Mouse (Mus musculus) megakaryocyte-erythroid progenitor cell, adult 5-6 weeks (primary cell): ENCODE measurements around the gene Sgf29. TPM values are rescaled to one million over a fixed set of nuclear protein-coding genes. Genes with fewer than 3 reads are reported as not detected.

ENCODE experiments used
- ATAC-seq: replicated peaks from 2 replicates; pipeline ENCODE4 v1.8.0; 2016; ENCODE audit warnings: mild to moderate bottlenecking, inconsistent platforms; ENCODE audit not compliant: severe bottlenecking, poor library complexity, low FRiP score, low TSS enrichment
- total RNA-seq, 2 experiments: library from RNA; stranded (forward) in 1 of 2; stranded (reverse) in 1 of 2; fragments of 200-1000, 215-1000 nt in 1 of 2; fragments of >200 nt in 1 of 2; fragmentation: Nextera tagmentation in 1 of 2; gene quantifications; 2 replicates each; pipeline ENCODE4 v1.2.3; 2014 to 2017

The Sgf29 gene
- total RNA-seq (2014; fragmentation: Nextera tagmentation) (100 and 125 TPM in 2 replicates), total RNA-seq (2017) (37.4 and 51.0 TPM in 2 replicates)

- ATAC-seq = peak; percentile 88
Observed at GRCm38 (mm10) chr7:126649231-126650051, at the start of gene Sgf29. TSS of gene Sgf29 (plus strand) at chr7:126649309.

- no peak for ATAC-seq
Observed at GRCm38 (mm10) chr7:126601896-126602295, 47.2 kb upstream of the Sgf29 start.

- no peak for ATAC-seq
Observed at GRCm38 (mm10) chr7:126602650-126603049, 46.5 kb upstream of the Sgf29 start.

DNA sequence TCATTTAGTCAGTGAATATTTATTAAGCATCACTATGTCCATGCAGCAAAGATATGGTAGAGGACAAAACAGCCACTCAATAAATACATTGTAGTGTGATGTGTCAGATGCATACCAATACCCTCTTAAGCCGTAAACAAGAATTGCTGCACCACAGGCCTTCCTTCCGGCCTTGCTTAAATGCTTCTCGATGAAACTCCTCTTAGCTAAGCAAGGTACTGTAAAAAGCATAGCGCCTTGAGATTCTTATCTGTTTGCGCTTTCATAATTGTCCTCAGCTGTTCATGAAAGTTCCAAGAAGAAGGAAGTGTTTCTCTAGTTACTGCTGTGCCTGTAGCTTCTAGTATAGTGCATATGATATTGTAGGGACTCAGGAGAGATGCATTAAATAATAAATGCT is 42.5 kb upstream of the Sgf29 start:
- no peak for ATAC-seq

DNA sequence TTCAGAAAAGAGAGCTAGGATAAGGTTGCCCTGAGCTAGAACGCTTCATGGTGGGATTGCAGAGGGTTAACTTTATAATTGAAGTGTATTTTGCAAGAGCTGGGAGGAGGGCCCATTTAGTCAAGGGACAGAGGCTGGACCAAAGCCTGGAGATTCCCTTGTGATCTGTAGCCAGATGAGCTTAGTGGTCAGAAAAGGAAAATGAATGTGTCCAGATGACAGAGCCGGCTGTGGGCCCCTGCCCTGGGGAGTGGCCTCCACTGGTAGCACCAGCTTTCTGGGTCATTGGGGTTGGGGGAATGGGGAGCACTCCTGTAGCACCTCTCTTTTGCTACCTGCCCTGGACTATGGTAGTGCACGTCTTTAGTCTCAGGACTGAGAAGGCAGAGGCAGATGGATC is 42.0 kb upstream of the Sgf29 start:
- no peak for ATAC-seq

- no peak for ATAC-seq
Observed at GRCm38 (mm10) chr7:126607796-126608195, 41.3 kb upstream of the Sgf29 start.

- no peak for ATAC-seq
Observed at GRCm38 (mm10) chr7:126612736-126613135, 36.4 kb upstream of the Sgf29 start.

- no peak for ATAC-seq
Observed at GRCm38 (mm10) chr7:126616707-126617106, 32.4 kb upstream of the Sgf29 start.

DNA sequence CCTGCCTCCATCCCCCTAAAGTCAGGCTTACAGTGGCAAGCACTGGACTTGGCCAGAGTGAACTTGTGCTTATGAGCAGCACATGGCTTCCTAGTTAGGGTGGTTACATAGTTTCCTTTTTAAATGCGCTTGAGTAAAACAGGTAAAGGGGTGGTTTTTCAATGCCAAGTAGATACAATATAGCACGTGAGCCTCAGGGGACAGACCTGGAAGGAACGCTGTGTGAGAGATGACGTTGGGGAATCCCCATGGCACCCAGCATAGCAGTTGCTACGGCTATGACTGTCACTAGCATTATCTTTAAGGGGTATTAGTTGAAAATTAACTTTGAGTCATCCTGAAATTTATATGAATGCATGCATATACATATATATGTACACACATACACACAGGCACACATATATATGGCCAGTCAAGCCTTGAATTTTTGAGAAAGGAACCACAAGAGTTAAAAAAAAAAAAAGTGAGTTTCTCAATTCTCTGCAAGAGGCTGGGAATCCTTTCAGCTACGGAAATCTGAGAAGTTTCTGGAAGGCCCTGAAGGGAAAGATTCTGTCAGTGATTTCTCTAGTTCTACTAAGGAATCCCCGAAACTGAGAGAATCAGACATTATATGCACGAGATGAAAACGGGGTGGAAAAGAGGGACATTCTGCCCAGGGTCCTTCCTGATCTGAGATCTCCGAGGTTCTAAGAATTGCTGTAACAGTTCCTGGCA is 29.4 kb upstream of the Sgf29 start:
- no peak for ATAC-seq

- peak; percentile 87 for ATAC-seq
Observed at GRCm38 (mm10) chr7:126621452-126622359, 27.4 kb upstream of the Sgf29 start.

- 0 out of 2 replicates have a peak, but pooled peaks have one; percentile 43 for ATAC-seq
Observed at GRCm38 (mm10) chr7:126623381-126623780, 25.7 kb upstream of the Sgf29 start.

DNA sequence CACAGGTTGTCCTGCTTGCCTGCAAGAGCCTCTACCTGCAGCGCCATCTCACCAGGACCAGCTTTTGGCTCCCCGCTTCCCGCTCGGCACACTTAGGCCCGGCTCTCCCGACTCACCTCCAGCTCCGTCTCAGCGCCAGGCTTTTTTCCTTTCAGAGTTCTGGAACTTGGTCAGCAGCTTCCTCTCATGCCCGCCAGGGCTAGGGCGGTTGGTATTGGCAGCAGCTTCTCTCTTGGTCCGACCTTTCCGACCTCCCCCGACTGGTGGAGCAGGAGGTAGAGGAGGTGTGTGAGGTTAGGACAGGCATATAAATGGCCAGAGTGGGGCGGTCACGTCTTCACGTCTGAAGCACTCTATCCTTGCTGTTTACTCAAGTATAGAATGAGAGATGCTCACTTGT is 24.3 kb upstream of the Sgf29 start:
- ATAC-seq = no peak

DNA sequence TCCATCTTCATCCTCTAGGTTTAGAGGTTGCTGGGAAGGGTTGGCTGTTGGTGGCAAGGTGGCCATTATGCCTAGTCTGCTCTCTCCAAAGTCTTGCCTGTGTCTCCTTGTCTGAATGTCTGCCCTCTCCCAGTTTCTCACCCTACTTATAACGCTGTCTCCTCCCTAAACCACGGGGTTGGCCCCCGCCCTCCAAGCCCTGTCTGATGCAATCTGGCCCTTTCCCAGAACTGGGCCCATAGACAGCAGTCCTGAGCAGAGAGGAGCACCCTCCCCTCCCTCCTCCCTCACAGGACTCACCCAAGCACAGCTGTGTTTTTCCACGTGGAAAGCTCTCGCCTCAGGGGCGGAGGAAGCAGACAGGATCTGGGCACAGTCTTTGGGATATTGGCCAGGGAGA is 23.7 kb upstream of the Sgf29 start:
- ATAC-seq = peak; percentile 39; the same call in 1 of the 2 replicates

DNA sequence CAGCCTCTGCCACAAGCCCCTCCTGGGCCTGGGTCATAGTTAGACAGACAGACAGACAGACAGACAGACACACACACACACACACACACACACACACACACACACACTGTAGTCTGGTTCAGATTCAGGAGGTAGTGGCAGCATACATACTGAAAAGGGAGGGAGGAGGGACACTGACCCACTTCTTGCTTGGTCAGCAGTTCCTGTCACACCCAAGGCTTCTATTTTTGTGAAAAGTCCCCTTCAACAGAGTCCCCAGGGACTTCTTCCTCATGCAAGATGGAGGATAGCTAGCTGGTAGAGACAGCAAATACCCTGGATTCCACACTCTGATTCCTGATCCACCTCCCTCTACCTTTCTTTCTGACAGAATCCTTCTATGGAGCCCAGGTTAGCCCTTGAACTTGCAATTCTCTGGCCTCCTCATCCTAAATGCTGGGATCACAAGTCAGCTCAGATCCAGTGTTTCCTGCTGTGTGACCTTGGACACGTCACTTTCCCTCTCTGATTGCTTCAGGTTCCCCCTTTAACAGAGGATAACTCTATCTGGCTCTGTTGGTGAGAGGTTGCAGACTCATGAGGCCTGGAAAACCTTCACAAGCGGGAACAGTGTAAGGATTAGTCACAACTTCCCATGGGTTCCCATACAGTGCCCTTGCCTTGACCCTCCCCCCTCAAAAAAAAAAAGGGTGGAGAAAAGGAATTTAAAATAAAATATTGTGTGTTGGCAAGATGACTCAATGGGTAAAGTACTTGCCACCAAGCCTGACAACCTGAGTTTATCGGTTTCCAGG is 23.1 kb upstream of the Sgf29 start:
- no peak for ATAC-seq

DNA sequence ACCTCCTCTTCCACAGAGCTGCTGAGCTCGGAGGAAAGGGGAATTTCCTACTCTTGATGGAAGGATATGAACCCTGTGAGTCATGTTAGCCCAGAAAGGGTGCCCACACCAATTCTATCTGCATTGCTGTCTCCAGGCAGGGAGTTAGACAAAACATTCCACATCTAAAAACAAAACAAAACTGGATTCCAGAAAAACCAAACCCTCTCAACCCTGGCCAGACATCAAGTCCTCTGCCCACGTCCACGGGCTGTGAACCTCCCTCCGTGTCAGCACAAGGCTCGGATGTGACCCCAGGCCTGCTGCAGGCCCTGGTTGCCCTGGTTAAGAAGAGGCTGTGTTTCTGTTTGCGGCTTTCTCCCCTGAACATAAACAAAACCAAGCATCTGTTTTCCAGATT is 21.0 kb upstream of the Sgf29 start:
- ATAC-seq = no peak

- ATAC-seq = no peak
Observed at GRCm38 (mm10) chr7:126629915-126630314, 19.2 kb upstream of the Sgf29 start.

GRCm38 (mm10) chr7:126630824-126631518 is 18.1 kb upstream of the Sgf29 start, which contains the start of gene Nupr1:
TSS of gene Nupr1 (minus strand) at chr7:126630861.
- ATAC-seq = 0 out of 2 replicates have a peak, but pooled peaks have one; percentile 21

DNA sequence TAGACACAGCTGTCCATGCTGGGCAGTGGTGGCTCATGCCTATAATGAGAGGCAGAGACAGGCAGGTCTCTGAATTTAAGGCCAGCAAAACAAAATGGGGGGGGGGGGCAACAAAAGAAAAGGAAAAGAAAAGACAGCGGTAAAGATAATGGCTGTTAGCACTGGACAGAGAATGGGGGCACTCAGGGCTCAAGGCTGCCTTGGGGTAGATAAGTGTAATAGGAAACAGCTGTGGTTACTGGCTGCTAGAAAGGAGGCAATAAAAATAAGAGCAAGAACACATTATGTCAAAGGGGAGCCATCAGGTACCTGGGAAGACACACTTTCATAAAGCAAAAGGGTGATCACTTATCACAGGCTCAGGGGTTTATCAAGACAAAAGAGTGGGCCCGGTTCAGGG is 16.6 kb upstream of the Sgf29 start:
- ATAC-seq = peak; percentile 58; the same call in 1 of the 2 replicates
